Mouse (Mus musculus) adrenal gland, adult 2 months (tissue): ENCODE data around the gene Arhgef40. TPM values are rescaled to one million over a fixed set of nuclear protein-coding genes. Genes with fewer than 3 reads are reported as not detected.

Experiments used
- DNase-seq: peaks from one replicate; pipeline ENCODE4 v3.0.0; 2021
- long read RNA-seq: library from polyadenylated mRNA; stranded (forward); transcript quantifications from one replicate; pipeline ENCODE4 v2.0.0, GENCODE M21; 2021
- polyA plus RNA-seq: library from polyadenylated mRNA; depleted of rRNA; stranded (reverse); fragments of >200 nt; gene quantifications from 2 replicates; pipeline ENCODE4 v1.2.3, GENCODE M21; 2012; rRNA removed
- total RNA-seq, 2 experiments: library from RNA; stranded (reverse); gene quantifications; 2 replicates each; pipeline ENCODE4 v1.2.3; 2021

The Arhgef40 gene
- total RNA-seq: 10 to 100 TPM; 39.7 to 56.9 TPM
- polyA plus RNA-seq: 97.8 and 107 TPM in 2 replicates
- long read RNA-seq, full-length matches to known transcripts: 24 of 44 reads
- long read RNA-seq, partial matches to known transcripts: 9 of 44 reads
- long read RNA-seq, other reads (novel, unspliced or antisense): 11 of 44 reads

- DNase-seq: peak; percentile 88
Measured at GRCm38 (mm10) chr14:51984247-51985231, at the start of gene Arhgef40. TSS of gene Arhgef40 (plus strand) at chr14:51984719.

- no peak for DNase-seq
Measured at GRCm38 (mm10) chr14:51939005-51939404, 45.5 kb upstream of the Arhgef40 start.

GRCm38 (mm10) chr14:51940944-51941560 lies 43.5 kb upstream of the Arhgef40 start:
- peak; percentile 78 for DNase-seq

GRCm38 (mm10) chr14:51941577-51941976 lies 42.9 kb upstream of the Arhgef40 start:
- peak; percentile 34 for DNase-seq

GRCm38 (mm10) chr14:51942236-51942635 lies 42.3 kb upstream of the Arhgef40 start:
- DNase-seq: no peak

GRCm38 (mm10) chr14:51943336-51943735 lies 41.2 kb upstream of the Arhgef40 start:
- no peak for DNase-seq

GRCm38 (mm10) chr14:51960316-51960715 lies 24.2 kb upstream of the Arhgef40 start:
- no peak for DNase-seq

GRCm38 (mm10) chr14:51967400-51967799 lies 17.1 kb upstream of the Arhgef40 start:
- no peak for DNase-seq

GRCm38 (mm10) chr14:51979252-51979651 lies 5.3 kb upstream of the Arhgef40 start:
- no peak for DNase-seq

- no peak for DNase-seq
Measured at GRCm38 (mm10) chr14:51983251-51983650, 1.3 kb upstream of the Arhgef40 start.

GRCm38 (mm10) chr14:51983855-51984246 lies 668 bp upstream of the Arhgef40 start:
- DNase-seq: no peak

- peak; percentile 88 for DNase-seq
Measured at GRCm38 (mm10) chr14:51985301-51986152, 1.0 kb downstream of the Arhgef40 start.

GRCm38 (mm10) chr14:51986153-51986505 lies 1.6 kb downstream of the Arhgef40 start:
- DNase-seq: no peak

GRCm38 (mm10) chr14:51987177-51987576 lies 2.7 kb downstream of the Arhgef40 start:
- no peak for DNase-seq

- DNase-seq: no peak
Measured at GRCm38 (mm10) chr14:51988731-51989130, 4.2 kb downstream of the Arhgef40 start.

GRCm38 (mm10) chr14:51989461-51989970 lies 5.0 kb downstream of the Arhgef40 start:
- DNase-seq: no peak

- DNase-seq: no peak
Measured at GRCm38 (mm10) chr14:51994453-51994852, 9.9 kb downstream of the Arhgef40 start.

- no peak for DNase-seq
Measured at GRCm38 (mm10) chr14:51995219-51995871, 10.8 kb downstream of the Arhgef40 start.

GRCm38 (mm10) chr14:51996231-51996841 lies 11.8 kb downstream of the Arhgef40 start:
- no peak for DNase-seq

- DNase-seq: no peak
Measured at GRCm38 (mm10) chr14:51996866-51997265, 12.3 kb downstream of the Arhgef40 start.

- no peak for DNase-seq
Measured at GRCm38 (mm10) chr14:51997483-51997882, 13.0 kb downstream of the Arhgef40 start.
